25 mouse cellular contexts compared by ENCODE assay signal in genomic region chr5:114517010-114517409, GRCm38 (mm10). TPM values are rescaled to one million over a fixed set of nuclear protein-coding genes. Genes with fewer than 3 reads are reported as not detected.
DNase-seq lines count a peak whose midpoint lies in the region; TF ChIP-seq lines count a peak whose summit lies in the region.
"Had no signal": no experiment of that assay in that cellular context is flagged by ENCODE, and none has a peak within 500 bp of the region (broad histone marks: within the 10 kb centered on the region; RNA-seq: fewer than 3 reads in every experiment).

No protein-coding gene starts in this region.

- no peak overlapping the region for H3K9ac ChIP-seq in CH12.LX (ENCODE audit: insufficient read depth, low read depth)
- H3K9ac ChIP-seq: embryonic facial prominence, embryonic 13.5 days; forebrain, embryonic 13.5 days; forebrain, postnatal 0 days; heart, embryonic 15.5 days; hindbrain, embryonic 13.5 days had no signal

- H3K9me3 ChIP-seq in CH12.LX (replicated peaks; ENCODE audit: low read length), result peaks cover 7% of the 10 kb centered on the region
- H3K9me3 ChIP-seq: embryonic facial prominence, embryonic 13.5 days; G1E; heart, embryonic 15.5 days; hindbrain, embryonic 13.5 days had no signal

- no peak for TF ChIP-seq EP300 in CH12.LX (IDR thresholded peaks at IDR 0.05; ENCODE audit: low read length)

- peaks cover 49% of the 10 kb centered on the region for H3K27me3 ChIP-seq in CH12.LX (replicated peaks)
- no peaks in the 10 kb centered on the region for H3K27me3 ChIP-seq in splenic B cell, adult 2 months (ENCODE audit: control insufficient read depth, insufficient read depth, low read length, poor library complexity, severe bottlenecking)

- H3K79me2 ChIP-seq in CH12.LX (replicated peaks; ENCODE audit: control insufficient read depth, extremely low read depth, insufficient read depth, poor library complexity, severe bottlenecking), result no peaks in the 10 kb centered on the region

- H3K36me3 ChIP-seq in CH12.LX (replicated peaks in 1 of 2; ENCODE audit: control insufficient read depth in 1 of 2, insufficient read depth in 1 of 2, low read length in 1 of 2), result no peaks in the 10 kb centered on the region
- H3K36me3 ChIP-seq in splenic B cell, adult 2 months (ENCODE audit: control insufficient read depth, insufficient read depth, low read length, poor library complexity, severe bottlenecking), result no peaks in the 10 kb centered on the region
- H3K36me3 ChIP-seq: embryonic facial prominence, embryonic 13.5 days; G1E; heart, embryonic 15.5 days; hindbrain, embryonic 13.5 days had no signal

- dilution Hi-C loops in CH12.LX (cut with MboI; ENCODE audit: extremely low pct_ligation_motif_present, extremely low pct_unique_long_range_greater_than_20kb, low sequenced_read_pairs), result no loop called here

- in situ Hi-C loops in CH12.LX (cut with MboI; ENCODE audit: low pct_ligation_motif_present, low pct_unique_long_range_greater_than_20kb, low sequenced_read_pairs), result no loop called here

- DNase-seq in 3134 (ENCODE audit: extremely low read depth, insufficient read length, low spot score) (peak; percentile 22), CH12.LX (ENCODE audit: extremely low read depth) (peak; percentile 48), R1 (ENCODE audit: low read depth, low spot score) (peak; percentile 84)
- DNase-seq in splenic B cell, adult 2 months (ENCODE audit: low read depth, low spot score), result peak; percentile 19
- DNase-seq in gastrocnemius, postnatal 25 days, result no peak
- no peak for DNase-seq in right cerebral cortex, postnatal 4 days
- no peak for DNase-seq in testis, postnatal 14 days (ENCODE audit: low spot score)
- DNase-seq: adrenal gland, adult 2 months; adrenal gland, postnatal 25 days; B cell, adult 2 months; cerebellum, adult 18-20 months; cerebellum, adult 9-11 months; cerebellum, postnatal 36 days; forebrain, postnatal 0 days; gastrocnemius, postnatal 36 days; heart, adult 18-20 months; heart, postnatal 14 days had no signal

- H3K4me2 ChIP-seq in CH12.LX (ENCODE audit: insufficient read depth, low read depth, poor library complexity, severe bottlenecking), result no peak overlapping the region
- H3K4me2 ChIP-seq: embryonic facial prominence, embryonic 13.5 days; forebrain, embryonic 13.5 days; heart, embryonic 11.5 days; heart, embryonic 15.5 days; hindbrain, embryonic 13.5 days had no signal

- TF ChIP-seq CTCF in CH12.LX (conservative IDR thresholded peaks at IDR 0.05 in 1 of 2, IDR thresholded peaks at IDR 0.05 in 1 of 2; ENCODE audit: low read depth in 2 of 2, low read length in 2 of 2), result no peak

- H3K4me1 ChIP-seq in CH12.LX (ENCODE audit: control insufficient read depth in 1 of 2, insufficient read depth in 2 of 2), result peaks cover 2 to 7% of the 10 kb centered on the region in 2 experiments; a peak in 2 of 4 replicates
- H3K4me1 ChIP-seq: heart, embryonic 15.5 days had no signal

- H3K4me3 ChIP-seq in CH12.LX (replicated peaks in 1 of 3; ENCODE audit: low read depth in 2 of 3, low read length in 2 of 3, poor library complexity in 1 of 3), result no peak overlapping the region
- H3K4me3 ChIP-seq: embryonic facial prominence, embryonic 13.5 days; forebrain, embryonic 13.5 days; heart, embryonic 15.5 days; hindbrain, embryonic 13.5 days had no signal

- H3K27ac ChIP-seq in CH12.LX (ENCODE audit: insufficient read depth, low read depth), result no peak overlapping the region
- H3K27ac ChIP-seq: embryonic facial prominence, embryonic 13.5 days; forebrain, embryonic 13.5 days; heart, embryonic 15.5 days; hindbrain, embryonic 13.5 days had no signal

- no peak for TF ChIP-seq RAD21 in CH12.LX (IDR thresholded peaks at IDR 0.05; ENCODE audit: low read depth, low read length)

- peak; percentile 54 for TF ChIP-seq POLR2A in CH12.LX (IDR thresholded peaks at IDR 0.05; ENCODE audit: low read depth, low read length)

TF ChIP-seq in CH12.LX, 34 proteins besides CTCF, POLR2A, EP300 and RAD21:
- TF ChIP-seq TCF12 (IDR thresholded peaks at IDR 0.05; ENCODE audit: low read depth, low read length) (peak; percentile 28; the same call in 1 of the 2 replicates), CHD1 (IDR thresholded peaks at IDR 0.05; ENCODE audit: low read depth, low read length) (no peak), TBP (conservative IDR thresholded peaks at IDR 0.05; ENCODE audit: low read depth, low read length) (peak; percentile 79; the same call in 1 of the 2 replicates), SIN3A (IDR thresholded peaks at IDR 0.05; ENCODE audit: low read length) (0 out of 2 replicates have a peak, but pooled peaks have one; percentile 37)

RNA-seq across cellular contexts. Expression of gene Fam222a, which starts 50.8 kb away (rescaled TPM):
- total RNA-seq in CH12.LX (2012; rRNA removed) (not detected in 2 replicates), CH12.LX (2014; rRNA removed) (not detected in 2 replicates)
- polyA plus RNA-seq in CH12.LX (2012; ENCODE audit: insufficient read length, low read depth), result 0.13 and 0.14 TPM in 2 replicates
- under 1 TPM; 0.29 to 0.54 TPM for total RNA-seq in gastrocnemius, postnatal 25 days (2021)
- polyA plus RNA-seq: activated CD4-positive, CD25-positive, alpha-beta regulatory T cell, adult 4 months; CD4-positive, CD25-positive, alpha-beta regulatory T cell, adult 4 months had no signal

Comparison
In these comparisons a context has a peak if more than half of its experiments do, and no peak if none do; other contexts are left out.
1. DNase-seq: peak in 3134 (single experiment), CH12.LX (single experiment), R1 (single experiment) and splenic B cell, adult 2 months (single experiment); none in gastrocnemius, postnatal 25 days (single experiment), right cerebral cortex, postnatal 4 days (single experiment) and testis, postnatal 14 days (single experiment).